Mouse (Mus musculus) embryonic fibroblast, embryonic 13.5 days (primary cell): ENCODE results near the gene Pde7b.

ENCODE experiments used
- CTCF ChIP-seq: IDR thresholded peaks from 2 replicates; pipeline ENCODE4 v1.5.1; 2011; ENCODE audit warnings: mild to moderate bottlenecking, control low read depth, low read length, moderate library complexity, borderline replicate concordance; ENCODE audit not compliant: insufficient read depth
- POLR2A ChIP-seq: IDR thresholded peaks from 2 replicates; pipeline ENCODE4 v1.6.1; 2011; ENCODE audit warnings: low read depth, mild to moderate bottlenecking, control low read depth, low read length, moderate library complexity

- no peak for TF ChIP-seq CTCF
- TF ChIP-seq POLR2A, result no peak
Observed at GRCm38 (mm10) chr10:20737146-20737545, 12.3 kb upstream of the Pde7b start.
